Mouse (Mus musculus): Measurements from ENCODE around the gene Sap18. TPM values are rescaled to one million over a fixed set of nuclear protein-coding genes. Genes with fewer than 3 reads are reported as not detected.

Gene Sap18
- polyA plus RNA-seq, 1 experiment: 3.6 TPM

DNA sequence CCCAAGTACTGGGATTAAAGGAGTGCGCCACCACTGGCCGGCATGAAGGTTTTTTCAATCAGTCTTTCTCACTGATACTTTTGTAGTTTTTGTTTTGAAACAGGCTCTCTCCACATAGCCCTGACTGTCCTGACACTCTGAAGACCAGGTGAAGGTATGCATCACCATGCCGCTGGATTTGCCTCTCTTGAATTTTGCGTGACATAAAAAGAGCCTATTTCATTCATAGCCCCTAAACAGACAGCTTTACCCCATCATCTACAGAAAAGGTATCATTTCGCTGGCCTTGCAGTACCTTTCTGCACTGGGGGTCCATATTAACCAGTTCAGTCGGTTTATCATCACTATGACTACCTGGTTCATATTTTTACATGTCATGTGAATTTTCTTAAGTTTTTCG, 429 bp upstream of the Sap18 start:
- H3K36me3 ChIP-seq (ENCODE audit: control insufficient read depth, insufficient read depth, low read length): peaks cover 9% of the 10 kb centered on the region
- no peak for TF ChIP-seq POLR2A (IDR thresholded peaks at IDR 0.05; ENCODE audit: low read depth, low read length)
- WGBS: 14% methylated on average over 7 of the region's 7 CpGs
- no peak overlapping the region for H3K27ac ChIP-seq (ENCODE audit: insufficient read depth, low read depth, low read length)
- H3K27me3 ChIP-seq (ENCODE audit: control insufficient read depth, insufficient read depth, low read length): no peaks in the 10 kb centered on the region
- H3K4me3 ChIP-seq (ENCODE audit: low read depth, low read length): peak overlapping the region; percentile 9; the same call in 1 of the 2 replicates
- H3K4me1 ChIP-seq (ENCODE audit: control insufficient read depth, insufficient read depth, insufficient read length, low read length): peaks cover 5% of the 10 kb centered on the region; the same call in 1 of the 2 replicates

DNA sequence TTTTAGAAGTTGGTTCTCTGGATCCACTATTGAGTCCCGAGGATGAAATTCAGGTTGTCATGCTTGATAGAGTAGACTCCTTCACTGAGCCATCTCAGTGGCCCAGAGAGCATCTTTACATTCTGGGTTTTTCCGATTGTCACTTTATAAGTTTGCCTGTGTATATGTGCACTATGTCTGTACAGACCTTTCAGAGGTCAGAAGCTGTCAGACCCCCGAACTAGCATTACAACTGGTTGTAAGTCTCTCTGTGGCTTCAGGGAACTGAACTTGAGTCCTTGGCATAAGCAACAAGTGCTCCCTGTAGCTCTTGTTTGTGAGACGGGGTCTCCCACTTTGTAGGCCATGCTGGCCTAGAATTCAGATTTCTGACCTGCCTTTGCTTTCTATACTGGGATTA, 5.8 kb downstream of the Sap18 start:
- Histone ChIP-seq H3K27ac (ENCODE audit: insufficient read depth, low read depth, low read length) (no peak overlapping the region), H3K4me1 (ENCODE audit: control insufficient read depth, insufficient read depth, insufficient read length, low read length) (peaks cover 5% of the 10 kb centered on the region; the same call in 1 of the 2 replicates), H3K4me3 (ENCODE audit: low read depth, low read length) (no peak overlapping the region), H3K27me3 (ENCODE audit: control insufficient read depth, insufficient read depth, low read length) (no peaks in the 10 kb centered on the region), H3K36me3 (ENCODE audit: control insufficient read depth, insufficient read depth, low read length) (peaks cover 49% of the 10 kb centered on the region)
- TF ChIP-seq POLR2A (IDR thresholded peaks at IDR 0.05; ENCODE audit: low read depth, low read length): no peak
- TF ChIP-seq CTCF (IDR thresholded peaks at IDR 0.05; ENCODE audit: extremely low read depth, insufficient read length, insufficient replicate concordance, low read depth, low read length): no peak
- 81% methylated on average over 4 of the region's 4 CpGs for WGBS

DNA sequence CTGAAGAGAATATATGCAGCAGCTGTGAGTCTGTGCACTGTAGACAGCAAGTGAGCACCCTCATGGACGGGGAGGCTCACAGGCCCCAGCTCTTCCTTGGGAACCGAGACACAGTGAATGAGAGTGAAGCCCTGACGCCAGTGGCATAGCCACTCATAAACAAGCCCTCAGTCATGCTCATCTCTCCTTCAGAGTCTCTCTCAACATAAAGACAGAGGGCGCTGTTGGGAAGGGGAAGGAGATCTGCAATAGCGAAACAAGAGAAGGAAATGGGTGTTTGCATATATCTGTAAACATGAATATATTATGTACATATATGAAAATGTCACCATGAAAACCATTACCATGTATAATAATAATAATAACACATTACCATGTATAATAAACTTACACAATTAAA, 10.6 kb downstream of the Sap18 start:
- Histone ChIP-seq H3K36me3 (ENCODE audit: control insufficient read depth, insufficient read depth, low read length) (peaks cover 32% of the 10 kb centered on the region), H3K4me3 (ENCODE audit: low read depth, low read length) (no peak overlapping the region), H3K27me3 (ENCODE audit: control insufficient read depth, insufficient read depth, low read length) (no peaks in the 10 kb centered on the region), H3K27ac (ENCODE audit: insufficient read depth, low read depth, low read length) (no peak overlapping the region), H3K4me1 (ENCODE audit: control insufficient read depth, insufficient read depth, insufficient read length, low read length) (no peaks in the 10 kb centered on the region)
- TF ChIP-seq POLR2A (IDR thresholded peaks at IDR 0.05; ENCODE audit: low read depth, low read length) (no peak), CTCF (IDR thresholded peaks at IDR 0.05; ENCODE audit: extremely low read depth, insufficient read length, insufficient replicate concordance, low read depth, low read length) (peak; percentile 40; the same call in 1 of the 2 replicates)
- WGBS: 56% methylated on average over 5 of the region's 5 CpGs

DNA sequence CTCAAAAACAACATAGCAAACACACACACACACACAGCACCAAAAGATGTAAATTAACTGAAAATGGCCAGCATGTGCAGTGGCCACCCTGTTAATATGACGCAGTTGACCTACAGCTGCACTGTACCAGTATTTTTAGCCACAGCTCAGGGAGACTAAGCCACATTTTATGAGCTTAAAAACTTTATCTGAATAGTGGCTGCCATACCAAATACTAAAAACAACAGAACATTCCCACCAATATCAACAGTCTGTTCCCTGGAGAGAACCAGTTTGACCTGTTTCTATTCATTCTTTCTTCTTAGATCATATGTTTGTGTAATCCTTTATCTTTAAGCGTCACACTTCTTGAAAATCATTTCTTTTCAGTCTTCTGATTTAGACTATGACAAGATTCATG, 12.9 kb downstream of the Sap18 start:
- Histone ChIP-seq H3K4me1 (ENCODE audit: control insufficient read depth, insufficient read depth, insufficient read length, low read length) (no peaks in the 10 kb centered on the region), H3K27me3 (ENCODE audit: control insufficient read depth, insufficient read depth, low read length) (no peaks in the 10 kb centered on the region), H3K27ac (ENCODE audit: insufficient read depth, low read depth, low read length) (no peak overlapping the region), H3K36me3 (ENCODE audit: control insufficient read depth, insufficient read depth, low read length) (peaks cover 17% of the 10 kb centered on the region), H3K4me3 (ENCODE audit: low read depth, low read length) (no peak overlapping the region)
- 61% methylated on average over 2 of the region's 2 CpGs for WGBS
- TF ChIP-seq CTCF (IDR thresholded peaks at IDR 0.05; ENCODE audit: extremely low read depth, insufficient read length, insufficient replicate concordance, low read depth, low read length) (no peak), POLR2A (IDR thresholded peaks at IDR 0.05; ENCODE audit: low read depth, low read length) (no peak)

DNA sequence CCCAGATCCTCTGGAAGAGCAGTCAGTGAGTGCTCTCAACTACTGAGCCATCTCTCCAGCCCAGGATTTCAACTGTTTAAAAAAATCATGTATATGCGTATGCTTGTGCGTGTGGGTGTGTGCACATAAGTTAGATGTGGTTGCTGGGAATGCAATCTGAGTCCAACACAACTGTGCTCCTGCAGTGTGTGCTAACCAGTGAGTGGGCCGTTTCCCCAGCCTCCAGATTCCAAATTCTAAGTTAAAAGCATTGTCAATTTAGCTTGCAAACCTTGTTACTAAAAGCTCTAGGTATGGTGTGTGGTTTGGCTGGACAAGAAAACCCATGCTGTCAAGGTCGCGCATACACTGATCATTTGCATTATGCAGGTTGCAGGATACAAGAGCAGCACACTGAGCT, 13.9 kb downstream of the Sap18 start:
- H3K36me3 ChIP-seq (ENCODE audit: control insufficient read depth, insufficient read depth, low read length): peaks cover 11% of the 10 kb centered on the region
- WGBS: 95% methylated on average over 5 of the region's 5 CpGs
- H3K27ac ChIP-seq (ENCODE audit: insufficient read depth, low read depth, low read length): no peak overlapping the region
- no peaks in the 10 kb centered on the region for H3K4me1 ChIP-seq (ENCODE audit: control insufficient read depth, insufficient read depth, insufficient read length, low read length)
- TF ChIP-seq CTCF (IDR thresholded peaks at IDR 0.05; ENCODE audit: extremely low read depth, insufficient read length, insufficient replicate concordance, low read depth, low read length) (no peak), POLR2A (IDR thresholded peaks at IDR 0.05; ENCODE audit: low read depth, low read length) (no peak)
- no peak overlapping the region for H3K4me3 ChIP-seq (ENCODE audit: low read depth, low read length)
- no peaks in the 10 kb centered on the region for H3K27me3 ChIP-seq (ENCODE audit: control insufficient read depth, insufficient read depth, low read length)

DNA sequence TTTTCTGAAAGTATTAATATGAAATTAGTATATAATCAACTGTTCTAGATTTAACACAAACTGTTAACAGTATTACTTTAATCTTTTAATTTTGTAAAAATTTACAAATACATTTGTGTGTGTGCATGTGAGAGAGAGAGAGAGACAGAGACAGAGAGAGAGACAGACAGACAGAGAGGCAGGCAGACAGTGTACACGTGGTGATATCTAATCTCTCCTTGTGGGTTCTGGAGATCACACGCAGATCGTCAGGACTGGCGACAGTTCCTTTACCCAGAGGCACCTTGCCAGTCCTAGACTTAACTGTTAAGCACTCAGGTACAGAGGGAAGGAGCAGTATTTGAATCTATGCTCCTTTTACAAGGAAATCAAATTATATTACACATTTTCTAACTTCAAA, 22.9 kb downstream of the Sap18 start:
- Histone ChIP-seq H3K27ac (ENCODE audit: insufficient read depth, low read depth, low read length) (no peak overlapping the region), H3K4me1 (ENCODE audit: control insufficient read depth, insufficient read depth, insufficient read length, low read length) (no peaks in the 10 kb centered on the region), H3K4me3 (ENCODE audit: low read depth, low read length) (no peak overlapping the region), H3K36me3 (ENCODE audit: control insufficient read depth, insufficient read depth, low read length) (peaks cover 8% of the 10 kb centered on the region), H3K27me3 (ENCODE audit: control insufficient read depth, insufficient read depth, low read length) (no peaks in the 10 kb centered on the region)
- 49% methylated on average over 4 of the region's 4 CpGs for WGBS
- no peak for TF ChIP-seq CTCF (IDR thresholded peaks at IDR 0.05; ENCODE audit: extremely low read depth, insufficient read length, insufficient replicate concordance, low read depth, low read length)
- no peak for TF ChIP-seq POLR2A (IDR thresholded peaks at IDR 0.05; ENCODE audit: low read depth, low read length)

DNA sequence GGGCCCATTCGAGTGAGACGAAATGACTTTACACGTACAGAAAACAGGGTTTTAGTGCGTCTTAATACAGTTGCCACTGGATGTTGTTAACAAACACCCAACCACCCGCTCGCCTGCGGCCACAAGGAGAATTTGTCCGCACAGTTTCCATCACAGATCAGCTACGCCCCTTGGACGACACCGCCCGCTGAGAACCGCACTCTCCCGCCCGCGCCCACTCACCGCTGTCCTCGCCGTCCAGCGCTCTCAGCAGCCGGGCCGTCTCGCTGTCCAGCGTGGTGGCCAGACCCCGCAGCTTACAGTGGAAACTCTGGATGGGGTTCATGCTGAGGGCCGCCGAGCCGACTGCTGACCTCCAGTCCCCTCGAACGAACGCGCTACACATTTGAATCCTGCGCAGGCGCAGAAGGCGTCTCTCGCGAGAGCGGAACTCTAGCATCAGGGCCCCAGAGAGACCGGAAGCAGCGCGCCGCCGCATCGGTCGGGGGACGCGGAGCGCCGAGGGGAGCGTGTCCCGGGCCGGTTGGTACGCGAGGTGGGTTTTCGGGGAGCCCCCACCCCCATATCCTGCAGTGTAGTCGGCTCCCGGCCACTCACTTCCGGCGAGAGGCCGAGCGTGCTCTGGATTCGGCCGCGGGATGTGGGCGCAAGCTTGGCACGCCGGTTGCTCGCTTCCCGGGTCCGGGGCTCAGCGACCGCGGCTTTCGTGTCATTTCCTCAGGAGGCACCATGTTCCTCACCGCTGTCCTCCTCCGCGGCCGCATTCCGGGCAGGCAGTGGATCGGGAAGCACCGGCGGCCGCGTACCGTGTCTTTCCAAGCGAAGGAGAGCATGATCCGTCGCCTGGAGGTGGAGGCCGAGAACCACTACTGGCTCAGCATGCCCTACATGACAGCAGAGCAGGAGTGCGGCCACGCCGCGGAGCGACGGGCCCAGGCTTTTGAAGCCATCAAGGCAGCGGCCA, 28.1 kb downstream of the Sap18 start, which contains the start of the genes Ska3 and Mrpl57:
TSS of gene Ska3 (minus strand) at position 398 of the 964 bp plus-strand sequence.
TSS of gene Mrpl57 (plus strand) at position 447 of the 964 bp plus-strand sequence.
- TF ChIP-seq POLR2A (IDR thresholded peaks at IDR 0.05; ENCODE audit: low read depth, low read length): peak; percentile 88
- TF ChIP-seq CTCF (IDR thresholded peaks at IDR 0.05; ENCODE audit: extremely low read depth, insufficient read length, insufficient replicate concordance, low read depth, low read length): no peak
- Histone ChIP-seq H3K27ac (ENCODE audit: insufficient read depth, low read depth, low read length) (peak within 1 kb of the TSS; percentile 78), H3K4me3 (ENCODE audit: low read depth, low read length) (peak within 1 kb of the TSS; percentile 93), H3K36me3 (ENCODE audit: control insufficient read depth, insufficient read depth, low read length) (peaks cover 5% of the 10 kb centered on the region; the same call in 1 of the 2 replicates), H3K27me3 (ENCODE audit: control insufficient read depth, insufficient read depth, low read length) (no peaks in the 10 kb centered on the region), H3K4me1 (ENCODE audit: control insufficient read depth, insufficient read depth, insufficient read length, low read length) (peaks cover 2% of the 10 kb centered on the region; the same call in 1 of the 2 replicates)
- under 1% methylated on average over 96 of the region's 96 CpGs for WGBS

Data from small intestine, adult 2 months (tissue).